Comparison of ENCODE assay signal across 1 mouse cellular context in genomic region chr15:89182328-89182741, GRCm38 (mm10).
TF ChIP-seq lines count a peak whose summit lies in the region.

No protein-coding gene starts in this region.

TF ChIP-seq in C2C12, 6 proteins besides CTCF, POLR2A, EP300 and RAD21:
- TF ChIP-seq CEBPB (IDR thresholded peaks at IDR 0.05; ENCODE audit: low read depth) (no peak), FOSL1 (IDR thresholded peaks at IDR 0.05; ENCODE audit: insufficient read depth, low read length, poor library complexity, severe bottlenecking) (no peak), MYOD1 (IDR thresholded peaks at IDR 0.05; ENCODE audit: control insufficient read depth, insufficient read length, low read depth) (no peak), MYOG (IDR thresholded peaks at IDR 0.05; ENCODE audit: control insufficient read depth, extremely low read depth, insufficient read length) (no peak), USF1 (IDR thresholded peaks at IDR 0.05; ENCODE audit: low read depth) (no peak), MAX (IDR thresholded peaks at IDR 0.05) (no peak)
